Mouse (Mus musculus) urinary bladder, postnatal 25 days (tissue): Measurements from ENCODE around the gene Cnfn.
A peak's percentile ranks its signal among the peaks of the same experiment; 100 is the strongest.
"Not testable (repeated sequence)": the region's sequence is repeated elsewhere in the genome, so short reads cannot be mapped to it uniquely, and the experiment has no call there.

Experiments used
- DNase-seq: peaks from one replicate; pipeline ENCODE4 v3.0.0; 2022; ENCODE audit warnings: low spot score

Cnfn gene

GRCm38 (mm10) chr7:25365937-25366625 lies 3.4 kb downstream of the Cnfn start:
- DNase-seq: no peak

GRCm38 (mm10) chr7:25363632-25364031 lies 5.9 kb downstream of the Cnfn start:
- DNase-seq: no peak

GRCm38 (mm10) chr7:25363151-25363550 lies 6.4 kb downstream of the Cnfn start:
- DNase-seq: no peak

- DNase-seq: no peak
Measured at GRCm38 (mm10) chr7:25358721-25359206, 10.8 kb downstream of the Cnfn start.

- no peak for DNase-seq
Measured at GRCm38 (mm10) chr7:25348861-25349260, 20.7 kb downstream of the Cnfn start.

GRCm38 (mm10) chr7:25341000-25341784 lies 28.3 kb downstream of the Cnfn start:
- no peak for DNase-seq

- DNase-seq: no peak
Measured at GRCm38 (mm10) chr7:25339329-25339728, 30.2 kb downstream of the Cnfn start.

- no peak for DNase-seq
Measured at GRCm38 (mm10) chr7:25334472-25334871, 35.1 kb downstream of the Cnfn start.

- peak; percentile 57 for DNase-seq
Measured at GRCm38 (mm10) chr7:25333596-25334307, 35.8 kb downstream of the Cnfn start.

GRCm38 (mm10) chr7:25326233-25326632 lies 43.3 kb downstream of the Cnfn start:
- no peak for DNase-seq

- not testable (repeated sequence) for DNase-seq
Measured at GRCm38 (mm10) chr7:25325431-25325830, 44.1 kb downstream of the Cnfn start.

GRCm38 (mm10) chr7:25323219-25323618 lies 46.3 kb downstream of the Cnfn start:
- no peak for DNase-seq

GRCm38 (mm10) chr7:25322058-25322484 lies 47.5 kb downstream of the Cnfn start:
- DNase-seq: no peak
